Mouse (Mus musculus): ENCODE measurements around the gene Phlpp1. TPM values are rescaled to one million over a fixed set of nuclear protein-coding genes. Genes with fewer than 3 reads are reported as not detected.

The Phlpp1 gene
- total and polyA plus RNA-seq, 2 experiments = 8.3 to 8.7 TPM

DNA sequence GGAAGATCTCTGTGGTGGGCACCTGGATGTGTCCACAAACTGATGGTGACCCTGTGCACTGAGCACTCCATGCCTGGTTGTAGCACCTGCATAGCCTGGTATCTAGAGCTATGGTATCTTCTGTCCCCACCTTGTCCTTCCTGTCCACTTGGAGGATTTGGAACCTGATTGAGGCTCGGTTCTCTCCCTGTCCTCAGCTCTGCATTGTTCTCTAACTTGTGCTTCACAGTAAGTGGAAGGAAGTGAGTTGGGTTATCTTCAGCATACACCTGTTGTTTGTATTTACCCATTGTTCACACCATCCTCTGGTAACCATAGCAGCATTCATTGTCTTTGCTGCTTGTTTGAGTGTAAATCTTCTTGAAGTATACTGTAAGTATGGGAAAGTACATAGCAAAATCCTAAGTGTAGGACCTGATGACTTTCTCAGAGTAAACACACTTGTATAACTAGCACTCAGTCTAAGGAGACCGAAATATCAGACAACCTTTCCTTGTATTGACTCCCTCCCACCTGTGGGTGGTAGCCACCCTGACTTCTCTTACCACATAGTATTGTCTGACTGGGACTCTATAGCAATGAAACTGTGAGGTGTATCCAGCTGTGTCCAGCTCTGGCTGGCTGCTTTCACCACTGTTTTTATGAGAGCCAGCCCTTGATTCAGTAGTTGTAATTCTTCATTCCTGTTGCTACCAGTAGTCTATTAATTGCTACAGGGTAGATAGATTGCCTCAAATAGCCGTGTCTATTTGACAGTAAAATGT is 191.5 kb downstream of the Phlpp1 start:
- Histone ChIP-seq H3K79me2 (ENCODE audit: control insufficient read depth, insufficient read depth, low read length) (no peaks in the 10 kb centered on the region), H3K9ac (ENCODE audit: low read depth, low read length) (no peak overlapping the region), H3K4me1 (ENCODE audit: control insufficient read depth, insufficient read depth, low read length) (no peaks in the 10 kb centered on the region), H3K27me3 (ENCODE audit: control insufficient read depth, insufficient read depth, low read length) (no peaks in the 10 kb centered on the region), H3K27ac (replicated peaks; ENCODE audit: insufficient read depth, low read depth, low read length) (no peak overlapping the region), H3K36me3 (ENCODE audit: control insufficient read depth, insufficient read depth, low read length) (peaks cover 14% of the 10 kb centered on the region), H3K4me3 (ENCODE audit: insufficient read depth, low read depth, low read length) (no peak overlapping the region)
- DNase-seq (ENCODE audit: extremely low read depth, low read depth, low spot score) = no peak
- 87% methylated on average over 3 of the region's 3 CpGs for WGBS
- TF ChIP-seq CTCF (IDR thresholded peaks at IDR 0.05; ENCODE audit: low read depth, low read length) (no peak), POLR2A (IDR thresholded peaks at IDR 0.05; ENCODE audit: extremely low read depth, insufficient read depth, low read length) (no peak)

GRCm38 (mm10) chr1:106369330-106369729 is 197.8 kb downstream of the Phlpp1 start:
- no peaks in the 10 kb centered on the region for H3K79me2 ChIP-seq (ENCODE audit: control insufficient read depth, insufficient read depth, low read length)
- H3K27ac ChIP-seq (replicated peaks; ENCODE audit: insufficient read depth, low read depth, low read length) = no peak overlapping the region
- no peaks in the 10 kb centered on the region for H3K4me1 ChIP-seq (ENCODE audit: control insufficient read depth, insufficient read depth, low read length)
- DNase-seq (ENCODE audit: extremely low read depth, low read depth, low spot score) = no peak
- WGBS = 80% methylated on average over 3 of the region's 3 CpGs
- no peaks in the 10 kb centered on the region for H3K27me3 ChIP-seq (ENCODE audit: control insufficient read depth, insufficient read depth, low read length)
- no peak overlapping the region for H3K9ac ChIP-seq (ENCODE audit: low read depth, low read length)
- H3K4me3 ChIP-seq (ENCODE audit: insufficient read depth, low read depth, low read length) = no peak overlapping the region
- peaks cover 11% of the 10 kb centered on the region for H3K36me3 ChIP-seq (ENCODE audit: control insufficient read depth, insufficient read depth, low read length)
- TF ChIP-seq CTCF (IDR thresholded peaks at IDR 0.05; ENCODE audit: low read depth, low read length) (no peak), POLR2A (IDR thresholded peaks at IDR 0.05; ENCODE audit: extremely low read depth, insufficient read depth, low read length) (no peak)

DNA sequence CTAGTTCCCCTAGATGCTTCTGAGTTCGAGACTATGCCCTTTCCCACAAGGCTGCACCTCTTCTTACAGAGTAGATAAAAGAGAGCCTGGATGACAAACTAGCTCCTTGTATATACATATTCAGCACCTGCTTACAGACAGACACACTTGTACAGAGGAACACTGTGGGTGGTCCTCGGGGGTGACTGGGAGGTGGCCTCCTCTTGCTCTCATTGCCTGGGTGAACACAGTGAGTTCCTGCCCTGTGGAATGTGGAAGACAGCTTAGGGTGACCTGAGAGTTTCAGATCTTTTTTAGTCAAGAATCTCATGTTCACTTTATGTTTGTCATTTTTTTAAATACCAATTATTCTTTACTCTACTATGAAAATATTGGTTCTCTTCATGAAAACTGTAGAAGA is 200.9 kb downstream of the Phlpp1 start:
- Histone ChIP-seq H3K27me3 (ENCODE audit: control insufficient read depth, insufficient read depth, low read length) (no peaks in the 10 kb centered on the region), H3K36me3 (ENCODE audit: control insufficient read depth, insufficient read depth, low read length) (peaks cover 6% of the 10 kb centered on the region; the same call in 1 of the 2 replicates), H3K9ac (ENCODE audit: low read depth, low read length) (no peak overlapping the region), H3K4me1 (ENCODE audit: control insufficient read depth, insufficient read depth, low read length) (no peaks in the 10 kb centered on the region), H3K4me3 (ENCODE audit: insufficient read depth, low read depth, low read length) (no peak overlapping the region), H3K79me2 (ENCODE audit: control insufficient read depth, insufficient read depth, low read length) (no peaks in the 10 kb centered on the region), H3K27ac (replicated peaks; ENCODE audit: insufficient read depth, low read depth, low read length) (no peak overlapping the region)
- no peak for DNase-seq (ENCODE audit: extremely low read depth, low read depth, low spot score)
- TF ChIP-seq CTCF (IDR thresholded peaks at IDR 0.05; ENCODE audit: low read depth, low read length) (no peak), POLR2A (IDR thresholded peaks at IDR 0.05; ENCODE audit: extremely low read depth, insufficient read depth, low read length) (no peak)
- 90% methylated on average over 2 of the region's 2 CpGs for WGBS

DNA sequence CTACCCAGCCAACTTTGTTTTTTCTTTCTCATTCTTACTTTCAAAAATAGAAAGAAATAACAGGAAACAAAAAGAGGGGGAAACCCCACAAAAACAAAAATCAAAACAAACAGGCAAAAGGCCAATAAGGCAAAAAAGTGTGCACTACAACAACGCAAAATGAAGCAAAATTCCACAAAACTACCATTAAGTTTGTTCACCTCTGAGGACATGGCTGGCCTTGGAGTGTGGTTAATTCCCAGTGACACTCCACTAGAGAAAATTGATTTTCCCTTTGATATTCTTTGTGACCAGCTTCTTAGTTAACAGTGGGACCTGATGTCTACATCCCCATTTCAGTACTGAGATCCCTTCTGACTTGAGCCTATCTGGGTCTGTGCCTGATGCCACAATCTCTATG is 202.1 kb downstream of the Phlpp1 start:
- no peak overlapping the region for H3K4me3 ChIP-seq (ENCODE audit: insufficient read depth, low read depth, low read length)
- TF ChIP-seq POLR2A (IDR thresholded peaks at IDR 0.05; ENCODE audit: extremely low read depth, insufficient read depth, low read length) (no peak), CTCF (IDR thresholded peaks at IDR 0.05; ENCODE audit: low read depth, low read length) (no peak)
- no peak for DNase-seq (ENCODE audit: extremely low read depth, low read depth, low spot score)
- peaks cover 3% of the 10 kb centered on the region; the same call in 1 of the 2 replicates for H3K36me3 ChIP-seq (ENCODE audit: control insufficient read depth, insufficient read depth, low read length)
- no peaks in the 10 kb centered on the region for H3K27me3 ChIP-seq (ENCODE audit: control insufficient read depth, insufficient read depth, low read length)
- no peak overlapping the region for H3K27ac ChIP-seq (replicated peaks; ENCODE audit: insufficient read depth, low read depth, low read length)
- no peak overlapping the region for H3K9ac ChIP-seq (ENCODE audit: low read depth, low read length)
- H3K79me2 ChIP-seq (ENCODE audit: control insufficient read depth, insufficient read depth, low read length) = no peaks in the 10 kb centered on the region
- WGBS = 94% methylated on average over 1 of the region's 1 CpGs
- no peaks in the 10 kb centered on the region for H3K4me1 ChIP-seq (ENCODE audit: control insufficient read depth, insufficient read depth, low read length)

DNA sequence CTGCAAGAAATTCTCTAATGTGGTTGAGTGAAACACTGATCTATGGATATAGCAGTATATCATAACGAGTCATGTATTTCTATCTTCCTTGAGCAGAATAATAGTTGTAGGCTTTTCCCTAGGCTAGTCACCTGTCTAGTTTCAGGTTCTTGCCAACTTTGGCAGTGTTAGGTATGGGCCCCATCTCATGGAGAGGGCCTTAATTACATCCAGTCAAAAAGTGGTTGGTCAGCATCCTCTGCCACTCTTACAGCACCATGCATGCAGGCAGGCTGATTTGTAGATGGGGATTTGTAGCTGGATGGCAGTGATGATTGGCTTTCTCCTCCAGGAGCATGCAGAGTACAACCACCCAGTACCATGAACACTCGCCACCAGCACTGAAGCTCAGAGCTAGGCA is 202.7 kb downstream of the Phlpp1 start:
- H3K9ac ChIP-seq (ENCODE audit: low read depth, low read length) = no peak overlapping the region
- no peaks in the 10 kb centered on the region for H3K79me2 ChIP-seq (ENCODE audit: control insufficient read depth, insufficient read depth, low read length)
- no peak for DNase-seq (ENCODE audit: extremely low read depth, low read depth, low spot score)
- H3K4me1 ChIP-seq (ENCODE audit: control insufficient read depth, insufficient read depth, low read length) = no peaks in the 10 kb centered on the region
- TF ChIP-seq CTCF (IDR thresholded peaks at IDR 0.05; ENCODE audit: low read depth, low read length) = no peak
- TF ChIP-seq POLR2A (IDR thresholded peaks at IDR 0.05; ENCODE audit: extremely low read depth, insufficient read depth, low read length) = no peak
- peaks cover 3% of the 10 kb centered on the region; the same call in 1 of the 2 replicates for H3K36me3 ChIP-seq (ENCODE audit: control insufficient read depth, insufficient read depth, low read length)
- 94% methylated on average over 2 of the region's 2 CpGs for WGBS
- H3K27ac ChIP-seq (replicated peaks; ENCODE audit: insufficient read depth, low read depth, low read length) = no peak overlapping the region
- no peak overlapping the region for H3K4me3 ChIP-seq (ENCODE audit: insufficient read depth, low read depth, low read length)
- no peaks in the 10 kb centered on the region for H3K27me3 ChIP-seq (ENCODE audit: control insufficient read depth, insufficient read depth, low read length)

- H3K79me2 ChIP-seq (ENCODE audit: control insufficient read depth, insufficient read depth, low read length) = no peaks in the 10 kb centered on the region
- no peak overlapping the region for H3K4me3 ChIP-seq (ENCODE audit: insufficient read depth, low read depth, low read length)
- peaks cover 5% of the 10 kb centered on the region; the same call in 1 of the 2 replicates for H3K36me3 ChIP-seq (ENCODE audit: control insufficient read depth, insufficient read depth, low read length)
- TF ChIP-seq CTCF (IDR thresholded peaks at IDR 0.05; ENCODE audit: low read depth, low read length) (no peak), POLR2A (IDR thresholded peaks at IDR 0.05; ENCODE audit: extremely low read depth, insufficient read depth, low read length) (no peak)
- H3K27ac ChIP-seq (replicated peaks; ENCODE audit: insufficient read depth, low read depth, low read length) = no peak overlapping the region
- 85% methylated on average over 4 of the region's 4 CpGs for WGBS
- H3K27me3 ChIP-seq (ENCODE audit: control insufficient read depth, insufficient read depth, low read length) = no peaks in the 10 kb centered on the region
- peak; percentile 17 for DNase-seq (ENCODE audit: extremely low read depth, low read depth, low spot score)
- no peaks in the 10 kb centered on the region for H3K4me1 ChIP-seq (ENCODE audit: control insufficient read depth, insufficient read depth, low read length)
- no peak overlapping the region for H3K9ac ChIP-seq (ENCODE audit: low read depth, low read length)
Observed at GRCm38 (mm10) chr1:106374971-106375370, 203.4 kb downstream of the Phlpp1 start.

All from liver, adult 2 months (tissue).